Mouse (Mus musculus) mesoderm, embryonic 11.5 days (tissue): ENCODE results near the gene Kcne3.

Experiments used
- DNase-seq: peaks from one replicate; pipeline ENCODE4 v3.0.0-alpha.2; 2012; ENCODE audit warnings: low read depth, low spot score

The Kcne3 gene

GRCm38 (mm10) chr7:100181614-100182013 is 5.3 kb downstream of the Kcne3 start:
- DNase-seq = no peak

GRCm38 (mm10) chr7:100182388-100182787 is 6.1 kb downstream of the Kcne3 start:
- no peak for DNase-seq

- peak; percentile 56 for DNase-seq
These were observed 11.3 kb downstream of the Kcne3 start for GRCm38 (mm10) chr7:100187601-100188000.

GRCm38 (mm10) chr7:100190167-100190566 is 13.9 kb downstream of the Kcne3 start:
- DNase-seq = no peak

- DNase-seq = peak; percentile 50
These were observed 14.5 kb downstream of the Kcne3 start for GRCm38 (mm10) chr7:100190778-100191177.

- DNase-seq = no peak
These were observed 24.9 kb downstream of the Kcne3 start for GRCm38 (mm10) chr7:100201191-100201590.

DNA sequence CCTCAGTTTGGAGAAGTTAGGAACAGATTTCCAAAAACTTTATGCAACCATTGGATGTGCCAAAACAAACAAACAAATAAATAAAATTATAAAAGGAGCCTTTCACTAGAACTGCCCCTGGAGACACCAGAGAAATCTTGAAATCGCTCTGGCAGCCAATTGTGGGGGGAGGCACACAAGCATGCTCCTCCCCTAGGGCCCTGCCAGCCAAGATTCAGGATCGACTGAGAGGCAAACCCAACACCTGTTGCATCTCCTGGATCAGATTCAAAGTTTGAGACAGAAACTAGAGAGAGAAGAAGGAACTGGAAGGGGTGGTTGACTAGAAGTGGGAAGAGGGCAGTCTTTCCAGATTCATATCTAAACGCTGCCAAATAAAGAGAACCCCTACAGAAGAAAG is 27.3 kb downstream of the Kcne3 start:
- no peak for DNase-seq

GRCm38 (mm10) chr7:100204871-100205270 is 28.6 kb downstream of the Kcne3 start:
- no peak for DNase-seq

- no peak for DNase-seq
These were observed 29.8 kb downstream of the Kcne3 start for GRCm38 (mm10) chr7:100206144-100206543.

DNA sequence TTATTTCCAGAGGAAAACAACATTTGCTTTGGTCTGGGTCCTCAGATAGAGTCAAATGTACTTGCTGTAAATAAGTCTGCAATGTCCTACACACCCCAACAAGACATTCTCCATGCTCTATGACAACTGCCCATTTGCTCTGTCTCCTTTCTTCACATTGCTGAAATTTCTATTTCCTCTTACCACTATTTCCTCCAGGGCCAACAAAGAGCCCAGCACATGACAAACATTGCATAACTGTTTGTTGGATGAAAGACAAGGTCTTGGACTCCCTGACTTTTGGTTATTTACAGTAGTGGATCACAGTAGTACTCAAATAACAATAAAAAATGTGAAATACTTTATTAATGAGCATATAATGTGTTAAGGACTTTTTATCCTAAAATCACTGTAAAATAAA is 31.6 kb downstream of the Kcne3 start:
- no peak for DNase-seq

- no peak for DNase-seq
These were observed 38.0 kb downstream of the Kcne3 start for GRCm38 (mm10) chr7:100214310-100214709.

GRCm38 (mm10) chr7:100215116-100215732 is 38.9 kb downstream of the Kcne3 start:
- no peak for DNase-seq

DNA sequence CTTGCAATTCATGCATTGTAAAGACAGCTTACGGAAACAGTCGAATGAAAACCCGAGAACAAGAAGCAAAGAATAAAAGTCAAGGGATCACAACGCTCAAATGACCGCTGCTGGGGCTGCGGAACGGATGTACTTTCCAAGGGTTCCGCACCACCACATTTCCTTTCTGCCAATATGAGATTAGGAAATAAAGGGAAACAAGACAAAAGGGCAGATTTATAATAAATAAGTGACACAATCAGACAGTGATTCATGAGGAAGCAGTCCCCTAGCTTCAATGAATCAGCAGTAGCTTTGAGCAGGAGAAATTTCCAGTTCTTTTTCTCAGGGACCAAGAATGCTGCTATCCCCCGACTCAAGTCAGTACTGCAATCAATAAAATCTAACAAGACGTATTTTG is 39.7 kb downstream of the Kcne3 start:
- no peak for DNase-seq

DNA sequence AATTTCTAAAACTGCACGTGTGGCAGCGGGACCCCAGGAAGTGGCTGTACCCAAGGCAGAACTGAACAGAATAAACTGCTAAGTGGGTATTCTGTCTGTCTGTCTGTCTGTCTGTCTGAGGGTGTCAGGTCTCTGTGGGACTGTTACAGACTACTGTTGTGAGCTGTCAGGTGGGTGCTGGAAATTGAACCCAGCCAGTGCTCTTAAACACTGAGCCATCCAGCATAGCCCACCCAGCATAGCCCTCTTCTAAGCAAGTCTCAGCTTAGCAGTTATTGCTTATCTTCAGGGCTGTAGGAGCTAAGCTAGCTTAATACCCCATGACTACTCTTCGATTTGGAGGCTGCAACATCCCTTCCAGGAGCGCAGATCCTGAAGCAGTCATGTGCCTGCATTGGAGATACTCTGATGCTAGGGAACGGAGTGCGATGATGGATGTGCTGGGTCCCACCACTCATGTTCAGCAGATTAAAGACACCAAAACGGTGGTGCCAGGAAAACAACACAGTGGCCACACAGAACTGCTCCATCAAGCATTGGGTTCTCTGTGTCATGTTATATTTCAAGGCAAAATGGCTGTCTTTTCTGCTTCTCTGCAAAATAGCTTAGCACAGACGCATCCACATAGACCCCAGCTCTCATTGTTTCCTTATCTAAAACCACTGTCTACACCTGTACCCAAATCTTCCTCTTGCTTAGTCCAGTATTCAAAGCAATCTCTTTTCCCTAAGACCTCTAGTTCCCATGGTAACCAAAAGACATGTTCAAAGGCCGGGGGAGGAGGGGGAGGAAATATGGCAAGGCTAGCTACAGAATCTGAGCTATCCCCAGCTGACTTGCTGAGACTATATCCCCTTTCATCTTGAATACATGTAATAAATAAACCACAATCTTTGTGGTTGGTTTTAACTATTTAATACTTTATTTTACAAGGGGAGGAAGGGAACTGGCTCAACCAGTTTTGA is 40.6 kb downstream of the Kcne3 start:
- no peak for DNase-seq

DNA sequence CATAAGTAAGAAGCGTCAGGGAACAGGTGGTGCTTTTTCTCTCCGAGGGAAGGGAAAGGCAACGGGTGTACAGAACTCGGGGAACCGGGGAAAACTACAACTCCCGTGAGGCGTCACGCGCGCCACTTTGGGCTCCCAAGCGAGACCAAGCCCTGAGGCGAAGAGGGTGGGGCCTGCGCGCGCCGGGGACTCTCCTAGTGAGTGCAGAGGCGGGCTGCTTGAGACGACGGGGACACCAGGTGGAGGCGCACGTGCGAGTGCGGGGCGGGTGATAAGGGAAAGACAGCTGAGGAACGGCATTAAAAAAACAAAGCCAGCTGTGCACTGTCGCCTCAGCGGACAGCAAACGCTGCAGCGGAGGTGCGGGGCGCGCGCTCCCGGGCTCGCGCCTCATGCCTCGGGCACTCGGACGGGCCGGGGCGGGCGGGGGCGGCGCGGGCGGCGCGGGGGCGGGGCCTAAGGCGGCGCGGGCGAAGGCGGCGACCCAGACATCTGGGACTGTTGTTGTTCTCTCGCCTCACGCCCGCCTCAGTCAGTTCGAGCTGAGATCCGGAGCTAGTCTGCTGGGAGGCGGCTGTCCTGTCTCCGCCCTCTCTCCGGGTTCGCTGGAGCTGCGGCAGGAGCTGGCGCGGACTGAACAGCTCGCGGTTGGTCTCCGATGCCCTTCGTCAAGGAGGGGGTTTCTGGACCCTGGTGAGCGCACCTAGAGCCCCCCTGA is 51.0 kb downstream of the Kcne3 start, which contains the start of gene Pgm2l1:
TSS of gene Pgm2l1 (plus strand) at position 237 of the 718 bp plus-strand sequence.
- DNase-seq = peak; percentile 93

DNA sequence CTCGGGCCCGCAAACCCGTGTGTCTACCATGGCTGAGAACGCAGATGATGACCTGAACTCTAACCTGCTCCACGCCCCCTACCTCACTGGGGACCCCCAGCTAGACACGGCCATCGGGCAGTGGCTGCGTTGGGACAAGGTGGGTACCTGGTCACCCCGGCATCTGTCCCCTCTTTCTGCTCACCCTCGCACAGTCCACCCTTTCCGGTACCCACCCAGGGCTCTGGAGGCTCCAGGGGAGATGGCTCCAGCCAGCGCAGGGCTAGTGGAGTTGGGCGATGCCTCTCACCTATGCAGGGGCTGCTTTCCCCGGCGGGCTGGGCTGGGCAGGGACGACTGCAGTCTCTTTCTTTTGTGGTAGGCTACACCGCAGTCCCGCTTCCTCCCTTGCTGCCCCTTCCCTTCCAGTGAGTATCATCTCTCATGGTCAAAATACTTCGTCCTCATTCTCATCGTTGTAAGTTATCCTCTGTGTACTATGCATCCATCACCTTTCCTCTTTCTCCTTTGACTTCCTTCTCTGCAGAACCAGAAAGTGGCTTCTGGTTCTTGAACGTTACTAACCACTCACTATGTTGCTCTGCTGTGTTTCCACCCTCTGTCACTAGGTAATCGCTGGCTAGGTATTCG is 51.7 kb downstream of the Kcne3 start:
- no peak for DNase-seq

DNA sequence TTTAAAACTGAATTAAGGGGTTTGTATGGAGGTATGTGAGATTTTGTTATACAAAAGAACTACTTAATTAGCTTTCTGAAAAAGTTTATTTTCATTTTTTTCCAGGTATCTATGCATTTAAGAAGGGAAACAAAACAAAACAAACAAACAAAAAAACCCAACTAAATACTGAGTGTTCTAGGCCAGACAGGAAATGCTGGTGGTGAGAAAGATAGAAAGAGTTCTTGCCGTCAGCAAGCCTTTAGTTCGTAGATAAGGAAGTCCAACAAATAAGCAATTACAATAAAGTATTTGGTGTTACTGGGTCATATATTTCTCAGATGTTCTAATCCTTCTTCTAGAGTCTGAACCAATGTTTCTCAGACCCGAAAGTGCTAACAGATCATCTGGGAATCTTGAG is 52.7 kb downstream of the Kcne3 start:
- DNase-seq = no peak

- DNase-seq = no peak
These were observed 54.3 kb downstream of the Kcne3 start for GRCm38 (mm10) chr7:100230646-100231045.

DNA sequence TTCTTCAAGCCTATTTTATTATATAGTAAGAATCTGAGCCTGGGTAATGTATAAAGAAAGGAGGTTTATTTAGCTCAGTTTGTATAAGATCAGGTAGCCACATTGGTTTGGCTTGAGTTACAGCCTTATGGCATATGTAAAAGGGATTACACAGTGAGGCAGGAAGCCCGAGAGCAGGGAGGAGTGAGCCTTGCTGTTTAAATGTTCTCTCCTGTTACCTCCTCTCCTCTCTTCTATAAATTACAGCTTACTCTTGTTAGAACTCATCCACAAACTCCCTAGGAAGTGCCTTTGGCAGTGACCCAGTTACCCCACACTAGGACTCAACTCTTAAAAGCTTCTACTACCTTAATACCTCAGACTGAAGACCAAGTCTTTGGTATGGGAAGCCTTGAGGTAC is 55.4 kb downstream of the Kcne3 start:
- DNase-seq = no peak

GRCm38 (mm10) chr7:100233681-100234080 is 57.4 kb downstream of the Kcne3 start:
- DNase-seq = no peak
